Comparison of ENCODE assay signal across 18 mouse cellular contexts in genomic region chr14:106267679-106268561, GRCm38 (mm10).
DNase-seq lines count a peak whose midpoint lies in the region; ATAC-seq and TF ChIP-seq lines count a peak whose summit lies in the region.
"Had no signal": no experiment of that assay in that cellular context is flagged by ENCODE, and none has a peak within 500 bp of the region (broad histone marks: within the 10 kb centered on the region; RNA-seq: fewer than 3 reads in every experiment).

No protein-coding gene starts in this region.

- DNase-seq in gastrocnemius, adult 2 months, result peak; percentile 16
- DNase-seq in gastrocnemius, postnatal 25 days, result no peak
- DNase-seq in stomach, postnatal 0 days (ENCODE audit: low spot score), result no peak
- no peak for DNase-seq in kidney, adult 18-20 months
- DNase-seq: cerebellum, adult 9-11 months; heart, postnatal 4 days; kidney, adult 2 months; kidney, postnatal 14 days; lung, postnatal 14 days had no signal

- ATAC-seq in embryonic facial prominence, embryonic 15.5 days (ENCODE audit: insufficient number of reproducible peaks, low FRiP score, low TSS enrichment, low read depth), result peak; percentile 65; the same call in 1 of the 2 replicates
- ATAC-seq in limb, embryonic 13.5 days (ENCODE audit: low FRiP score, low read depth), result peak; percentile 74
- no peak for ATAC-seq in stomach, postnatal 0 days (ENCODE audit: low FRiP score, low TSS enrichment)
- ATAC-seq: forebrain, embryonic 14.5 days; inflammation-experienced regulatory T-cells, adult 6 months had no signal

- no peak for TF ChIP-seq EP300 in stomach, postnatal 0 days (optimal IDR thresholded peaks at IDR 0.05)

- 69% methylated on average over 12 of the region's 12 CpGs for WGBS in embryonic facial prominence, embryonic 15.5 days
- 42% methylated on average over 12 of the region's 12 CpGs for WGBS in limb, embryonic 13.5 days
- WGBS in stomach, postnatal 0 days, result 64% methylated on average over 12 of the region's 12 CpGs

- TF ChIP-seq CTCF in gastrocnemius, adult 2 months (IDR thresholded peaks at IDR 0.05), result no peak
- TF ChIP-seq CTCF in stomach, postnatal 0 days (IDR thresholded peaks at IDR 0.05; ENCODE audit: low read depth), result no peak

- no peak overlapping the region for H3K9ac ChIP-seq in embryonic facial prominence, embryonic 15.5 days
- H3K9ac ChIP-seq in limb, embryonic 13.5 days, result no peak overlapping the region
- no peak overlapping the region for H3K9ac ChIP-seq in stomach, postnatal 0 days (ENCODE audit: low read length)
- H3K9ac ChIP-seq: hindbrain, embryonic 14.5 days; midbrain, embryonic 12.5 days had no signal

- no peaks in the 10 kb centered on the region for H3K36me3 ChIP-seq in embryonic facial prominence, embryonic 15.5 days
- no peaks in the 10 kb centered on the region for H3K36me3 ChIP-seq in limb, embryonic 13.5 days
- H3K36me3 ChIP-seq in stomach, postnatal 0 days (ENCODE audit: control insufficient read depth, insufficient read depth, low read length), result no peaks in the 10 kb centered on the region
- H3K36me3 ChIP-seq: heart, embryonic 10.5 days; midbrain, embryonic 12.5 days had no signal

- H3K27ac ChIP-seq in gastrocnemius, adult 2 months, result peak overlapping the region; percentile 79
- H3K27ac ChIP-seq in brown adipose tissue, adult 24 weeks (replicated peaks; ENCODE audit: low read depth, low read length), result peak overlapping the region; percentile 81
- H3K27ac ChIP-seq in embryonic facial prominence, embryonic 15.5 days (replicated peaks), result no peak overlapping the region
- peak overlapping the region; percentile 2; the same call in 1 of the 2 replicates for H3K27ac ChIP-seq in limb, embryonic 13.5 days
- no peak overlapping the region for H3K27ac ChIP-seq in stomach, postnatal 0 days (replicated peaks)
- H3K27ac ChIP-seq: heart, embryonic 10.5 days; hindbrain, embryonic 14.5 days; midbrain, embryonic 12.5 days had no signal

- H3K4me3 ChIP-seq in gastrocnemius, adult 2 months, result no peak overlapping the region
- no peak overlapping the region for H3K4me3 ChIP-seq in brown adipose tissue, adult 24 weeks (ENCODE audit: insufficient read depth, low read depth, low read length)
- no peak overlapping the region for H3K4me3 ChIP-seq in embryonic facial prominence, embryonic 15.5 days (replicated peaks)
- H3K4me3 ChIP-seq in limb, embryonic 13.5 days, result no peak overlapping the region
- H3K4me3 ChIP-seq in stomach, postnatal 0 days (ENCODE audit: low read depth, low read length), result no peak overlapping the region
- H3K4me3 ChIP-seq: erythroblast, embryonic 14.5 days; heart, embryonic 10.5 days; midbrain, embryonic 12.5 days had no signal

- H3K4me2 ChIP-seq in embryonic facial prominence, embryonic 15.5 days (replicated peaks), result no peak overlapping the region
- no peak overlapping the region for H3K4me2 ChIP-seq in limb, embryonic 13.5 days (replicated peaks)
- no peak overlapping the region for H3K4me2 ChIP-seq in stomach, postnatal 0 days (replicated peaks; ENCODE audit: low read depth)
- H3K4me2 ChIP-seq: hindbrain, embryonic 14.5 days; midbrain, embryonic 12.5 days had no signal

- intact Hi-C loops in gastrocnemius, adult 2 months (cut with DNase I), result no loop called here

- no peaks in the 10 kb centered on the region for H3K9me3 ChIP-seq in embryonic facial prominence, embryonic 15.5 days (replicated peaks)
- no peaks in the 10 kb centered on the region for H3K9me3 ChIP-seq in limb, embryonic 13.5 days
- H3K9me3 ChIP-seq in stomach, postnatal 0 days (ENCODE audit: control insufficient read depth, low read length), result no peaks in the 10 kb centered on the region
- H3K9me3 ChIP-seq: heart, embryonic 10.5 days; midbrain, embryonic 12.5 days had no signal

- no peaks in the 10 kb centered on the region; the same call in 1 of the 2 replicates for H3K4me1 ChIP-seq in brown adipose tissue, adult 24 weeks (ENCODE audit: control insufficient read depth, insufficient read depth, insufficient read length, low read length)
- peaks cover 9% of the 10 kb centered on the region; the same call in 1 of the 2 replicates for H3K4me1 ChIP-seq in embryonic facial prominence, embryonic 15.5 days
- H3K4me1 ChIP-seq in limb, embryonic 13.5 days, result peaks cover 28% of the 10 kb centered on the region
- H3K4me1 ChIP-seq in stomach, postnatal 0 days (replicated peaks; ENCODE audit: control insufficient read depth, insufficient read depth), result no peaks in the 10 kb centered on the region
- H3K4me1 ChIP-seq: heart, embryonic 10.5 days; midbrain, embryonic 12.5 days had no signal

- no peaks in the 10 kb centered on the region for H3K27me3 ChIP-seq in embryonic facial prominence, embryonic 15.5 days
- H3K27me3 ChIP-seq in limb, embryonic 13.5 days, result no peaks in the 10 kb centered on the region
- no peaks in the 10 kb centered on the region for H3K27me3 ChIP-seq in stomach, postnatal 0 days (ENCODE audit: control insufficient read depth, insufficient read depth, low read length)
- H3K27me3 ChIP-seq: midbrain, embryonic 12.5 days had no signal

Comparison
In these comparisons a context has a peak if more than half of its experiments do, and no peak if none do; other contexts are left out.
1. H3K27ac ChIP-seq: peak in gastrocnemius, adult 2 months (single experiment), brown adipose tissue, adult 24 weeks (single experiment) and limb, embryonic 13.5 days (single experiment); none in embryonic facial prominence, embryonic 15.5 days (single experiment) and stomach, postnatal 0 days (single experiment).